Comparison of ENCODE assay signal across 19 mouse cellular contexts in the genomic region with DNA sequence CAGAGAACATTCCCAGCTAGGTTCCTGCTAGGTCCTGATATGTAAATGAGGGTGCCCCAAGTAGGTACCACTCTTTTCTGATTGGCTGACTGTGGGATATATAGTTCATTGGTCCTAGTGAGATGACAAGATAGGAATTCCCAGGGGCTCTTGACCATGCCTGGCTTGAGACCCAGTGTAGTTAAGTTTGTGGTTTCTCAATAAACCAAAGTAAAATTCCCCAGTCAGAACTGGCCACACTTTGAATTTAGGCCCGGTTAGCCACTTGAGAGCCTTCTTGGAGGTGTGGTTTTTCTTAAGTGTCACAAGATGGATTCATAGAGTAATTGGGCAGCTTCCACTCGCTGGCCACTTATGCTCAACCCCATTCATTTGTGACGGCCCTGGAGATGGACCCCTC. TPM values are rescaled to one million over a fixed set of nuclear protein-coding genes. Genes with fewer than 3 reads are reported as not detected.
A peak's percentile ranks its signal among the peaks of the same experiment; 100 is the strongest.
DNase-seq lines count a peak whose midpoint lies in the region; ATAC-seq lines count a peak whose summit lies in the region.
"Had no signal": no experiment of that assay in that cellular context is flagged by ENCODE, and none has a peak within 500 bp of the region (broad histone marks: within the 10 kb centered on the region; RNA-seq: fewer than 3 reads in every experiment).

No protein-coding gene starts in this region.

- H3K27me3 ChIP-seq in forebrain, embryonic 14.5 days (replicated peaks; ENCODE audit: control insufficient read depth, insufficient read depth, low read length): no peaks in the 10 kb centered on the region
- H3K27me3 ChIP-seq in forebrain, embryonic 16.5 days (replicated peaks; ENCODE audit: control insufficient read depth, insufficient read depth, low read length): no peaks in the 10 kb centered on the region
- H3K27me3 ChIP-seq in limb, embryonic 15.5 days: no peaks in the 10 kb centered on the region
- H3K27me3 ChIP-seq in limb, embryonic 10.5 days (ENCODE audit: low read depth, poor library complexity, severe bottlenecking): no peaks in the 10 kb centered on the region
- H3K27me3 ChIP-seq in embryonic facial prominence, embryonic 15.5 days: no peaks in the 10 kb centered on the region
- H3K27me3 ChIP-seq: heart, embryonic 12.5 days; hindbrain, embryonic 13.5 days; intestine, embryonic 15.5 days had no signal

- no peaks in the 10 kb centered on the region for H3K9me3 ChIP-seq in forebrain, embryonic 14.5 days (replicated peaks; ENCODE audit: control insufficient read depth, low read length)
- H3K9me3 ChIP-seq in forebrain, embryonic 16.5 days (ENCODE audit: control insufficient read depth, low read length): no peaks in the 10 kb centered on the region
- H3K9me3 ChIP-seq in limb, embryonic 15.5 days: no peaks in the 10 kb centered on the region
- no peaks in the 10 kb centered on the region for H3K9me3 ChIP-seq in limb, embryonic 10.5 days (replicated peaks)
- H3K9me3 ChIP-seq in embryonic facial prominence, embryonic 15.5 days (replicated peaks): no peaks in the 10 kb centered on the region
- H3K9me3 ChIP-seq: heart, embryonic 12.5 days; hindbrain, embryonic 13.5 days; intestine, embryonic 15.5 days had no signal

- DNase-seq in forebrain, embryonic 14.5 days (ENCODE audit: low spot score): no peak
- DNase-seq in limb, embryonic 10.5 days (ENCODE audit: low spot score): no peak
- DNase-seq in NIH3T3 (ENCODE audit: low read depth): peak; percentile 20
- no peak for DNase-seq in cerebellum, adult 9-11 months
- DNase-seq: cerebellum, adult 11 months; cerebellum, adult 8-10 months; cerebellum, postnatal 36 days; heart, adult 2 months; kidney, adult 18-20 months had no signal

- no peak overlapping the region for H3K27ac ChIP-seq in forebrain, embryonic 14.5 days (ENCODE audit: low read depth, low read length)
- no peak overlapping the region for H3K27ac ChIP-seq in forebrain, embryonic 16.5 days (ENCODE audit: low read length)
- H3K27ac ChIP-seq in limb, embryonic 15.5 days: peak overlapping the region; percentile 43; the same call in 1 of the 2 replicates
- H3K27ac ChIP-seq in limb, embryonic 10.5 days: no peak overlapping the region
- H3K27ac ChIP-seq in embryonic facial prominence, embryonic 15.5 days (replicated peaks): 0 out of 2 replicates have a peak overlapping the region, but pooled peaks have one; percentile 40
- H3K27ac ChIP-seq: heart, adult 2 months; hindbrain, embryonic 13.5 days; hindbrain, postnatal 0 days; intestine, embryonic 15.5 days had no signal

- H3K4me2 ChIP-seq in forebrain, embryonic 14.5 days (ENCODE audit: low read length): no peak overlapping the region
- no peak overlapping the region for H3K4me2 ChIP-seq in forebrain, embryonic 16.5 days (ENCODE audit: low read length)
- H3K4me2 ChIP-seq in limb, embryonic 15.5 days: no peak overlapping the region
- H3K4me2 ChIP-seq in embryonic facial prominence, embryonic 15.5 days (replicated peaks): no peak overlapping the region
- H3K4me2 ChIP-seq: heart, embryonic 12.5 days; hindbrain, embryonic 13.5 days; intestine, embryonic 15.5 days had no signal

- H3K9ac ChIP-seq in forebrain, embryonic 14.5 days (ENCODE audit: low read length): no peak overlapping the region
- H3K9ac ChIP-seq in forebrain, embryonic 16.5 days (replicated peaks; ENCODE audit: low read depth, low read length): no peak overlapping the region
- no peak overlapping the region for H3K9ac ChIP-seq in limb, embryonic 15.5 days
- no peak overlapping the region for H3K9ac ChIP-seq in embryonic facial prominence, embryonic 15.5 days
- H3K9ac ChIP-seq: heart, embryonic 12.5 days; hindbrain, embryonic 13.5 days; intestine, embryonic 15.5 days had no signal

- no peaks in the 10 kb centered on the region for H3K36me3 ChIP-seq in forebrain, embryonic 14.5 days (ENCODE audit: control insufficient read depth, insufficient read depth, low read length)
- H3K36me3 ChIP-seq in forebrain, embryonic 16.5 days (ENCODE audit: control insufficient read depth, insufficient read depth): no peaks in the 10 kb centered on the region
- H3K36me3 ChIP-seq in limb, embryonic 15.5 days: no peaks in the 10 kb centered on the region
- H3K36me3 ChIP-seq in limb, embryonic 10.5 days: no peaks in the 10 kb centered on the region
- no peaks in the 10 kb centered on the region for H3K36me3 ChIP-seq in embryonic facial prominence, embryonic 15.5 days
- H3K36me3 ChIP-seq: heart, embryonic 12.5 days; hindbrain, embryonic 13.5 days; intestine, embryonic 15.5 days had no signal

- 62% methylated on average over 3 of the region's 3 CpGs for WGBS in forebrain, embryonic 14.5 days
- WGBS in forebrain, embryonic 16.5 days: 75% methylated on average over 3 of the region's 3 CpGs
- 62% methylated on average over 3 of the region's 3 CpGs for WGBS in limb, embryonic 15.5 days
- WGBS in limb, embryonic 10.5 days: 91% methylated on average over 3 of the region's 3 CpGs
- WGBS in embryonic facial prominence, embryonic 15.5 days: 65% methylated on average over 3 of the region's 3 CpGs

- no peak overlapping the region for H3K4me3 ChIP-seq in forebrain, embryonic 14.5 days (ENCODE audit: low read depth, low read length)
- H3K4me3 ChIP-seq in forebrain, embryonic 16.5 days (replicated peaks; ENCODE audit: low read length): no peak overlapping the region
- H3K4me3 ChIP-seq in limb, embryonic 15.5 days: no peak overlapping the region
- H3K4me3 ChIP-seq in limb, embryonic 10.5 days: no peak overlapping the region
- no peak overlapping the region for H3K4me3 ChIP-seq in embryonic facial prominence, embryonic 15.5 days (replicated peaks)
- H3K4me3 ChIP-seq: heart, adult 2 months; heart, embryonic 12.5 days; hindbrain, embryonic 13.5 days; intestine, embryonic 15.5 days had no signal

- ATAC-seq in forebrain, embryonic 14.5 days: 0 out of 2 replicates have a peak, but pooled peaks have one; percentile 10
- ATAC-seq in forebrain, embryonic 16.5 days: no peak
- ATAC-seq in limb, embryonic 15.5 days (ENCODE audit: insufficient number of reproducible peaks, low FRiP score, low TSS enrichment, low read depth): no peak
- no peak for ATAC-seq in embryonic facial prominence, embryonic 15.5 days (ENCODE audit: insufficient number of reproducible peaks, low FRiP score, low TSS enrichment, low read depth)
- no peak for ATAC-seq in CD4-positive, CD25-positive, alpha-beta regulatory T cell, adult 4 months
- ATAC-seq: hindbrain, postnatal 0 days had no signal

- H3K4me1 ChIP-seq in forebrain, embryonic 14.5 days (ENCODE audit: control insufficient read depth, insufficient read depth, low read length): no peaks in the 10 kb centered on the region
- no peaks in the 10 kb centered on the region; the same call in 1 of the 2 replicates for H3K4me1 ChIP-seq in forebrain, embryonic 16.5 days (replicated peaks; ENCODE audit: control insufficient read depth, insufficient read depth, low read length)
- peaks cover 10% of the 10 kb centered on the region; the same call in 1 of the 2 replicates for H3K4me1 ChIP-seq in limb, embryonic 15.5 days
- H3K4me1 ChIP-seq in limb, embryonic 10.5 days: no peaks in the 10 kb centered on the region
- peaks cover 14% of the 10 kb centered on the region for H3K4me1 ChIP-seq in embryonic facial prominence, embryonic 15.5 days
- H3K4me1 ChIP-seq: heart, embryonic 12.5 days; hindbrain, embryonic 13.5 days; intestine, embryonic 15.5 days had no signal

RNA-seq across cellular contexts. Expression of a gene that starts 20.5 kb away (rescaled TPM):
- polyA plus RNA-seq in forebrain, embryonic 14.5 days (2014; fragmentation: Nextera tagmentation; extraction: Ambion mirVana): 74.2 and 87.7 TPM in 2 replicates
- polyA plus RNA-seq in forebrain, embryonic 16.5 days (2015; fragmentation: Nextera tagmentation; extraction: Ambion mirVana): 102 and 112 TPM in 2 replicates
- polyA plus RNA-seq in limb, embryonic 15.5 days (2015; fragmentation: Nextera tagmentation; extraction: Ambion mirVana): 97.7 and 98.5 TPM in 2 replicates
- polyA plus RNA-seq in limb, embryonic 10.5 days (2016; fragmentation: Nextera tagmentation; extraction: Ambion mirVana): 94.4 and 106 TPM in 2 replicates
- polyA plus RNA-seq in embryonic facial prominence, embryonic 15.5 days (2015; fragmentation: Nextera tagmentation; extraction: Ambion mirVana): 94.0 and 107 TPM in 2 replicates
- 100 to 1,000 TPM; 245 to 256 TPM for polyA plus RNA-seq in CD4-positive, CD25-positive, alpha-beta regulatory T cell, adult 4 months (2017; shearing (Covaris generic))

RNA-seq across cellular contexts. Expression of a gene that starts 42.0 kb away (rescaled TPM):
- 1.1 TPM in 1 of 2 replicates, not detected in the other for polyA plus RNA-seq in forebrain, embryonic 14.5 days (2014; fragmentation: Nextera tagmentation; extraction: Ambion mirVana)
- not detected in 2 replicates for polyA plus RNA-seq in forebrain, embryonic 16.5 days (2015; fragmentation: Nextera tagmentation; extraction: Ambion mirVana)
- polyA plus RNA-seq in limb, embryonic 15.5 days (2015; fragmentation: Nextera tagmentation; extraction: Ambion mirVana): 0.81 TPM in 1 of 2 replicates, not detected in the other
- polyA plus RNA-seq in limb, embryonic 10.5 days (2016; fragmentation: Nextera tagmentation; extraction: Ambion mirVana): 1.1 and 1.5 TPM in 2 replicates
- polyA plus RNA-seq in embryonic facial prominence, embryonic 15.5 days (2015; fragmentation: Nextera tagmentation; extraction: Ambion mirVana): 0.45 TPM in 1 of 2 replicates, not detected in the other
- 1 to 10 TPM in 1 of 2 experiments, not detected in 1; 3.5 TPM for polyA plus RNA-seq in CD4-positive, CD25-positive, alpha-beta regulatory T cell, adult 4 months (2017; shearing (Covaris generic))
- polyA plus RNA-seq: brain, embryonic 14.5 days; heart, adult 2 months; heart, embryonic 16.5 days; hindbrain, postnatal 0 days; intestine, embryonic 15.5 days had no signal

Comparison
In these comparisons a context has a peak if more than half of its experiments do, and no peak if none do; other contexts are left out.
1. H3K27ac ChIP-seq: peak in limb, embryonic 15.5 days (single experiment) and embryonic facial prominence, embryonic 15.5 days (single experiment); none in forebrain, embryonic 14.5 days (single experiment), forebrain, embryonic 16.5 days (single experiment) and limb, embryonic 10.5 days (single experiment).